9 mouse cellular contexts compared by ENCODE assay signal in genomic region chr16:95658836-95659430, GRCm38 (mm10). TPM values are rescaled to one million over a fixed set of nuclear protein-coding genes. Genes with fewer than 3 reads are reported as not detected.
DNase-seq lines count a peak whose midpoint lies in the region; ATAC-seq and TF ChIP-seq lines count a peak whose summit lies in the region.
"Had no signal": no experiment of that assay in that cellular context is flagged by ENCODE, and none has a peak within 500 bp of the region (broad histone marks: within the 10 kb centered on the region; RNA-seq: fewer than 3 reads in every experiment).

No protein-coding gene starts in this region.

- peak; percentile 51 for DNase-seq in embryo, embryonic 10 days (ENCODE audit: low spot score)
- DNase-seq in embryo, embryonic 11 days: no peak
- DNase-seq in 416B (ENCODE audit: low read depth): peak; percentile 77
- peak; percentile 66 for DNase-seq in adrenal gland, postnatal 14 days
- DNase-seq in gastrocnemius, adult 2 months: peak; percentile 81
- DNase-seq in kidney, postnatal 4 days: peak; percentile 72 to 81
- DNase-seq in thymus, postnatal 36 days: peak; percentile 83 to 85

- intact Hi-C loops in gastrocnemius, adult 2 months (cut with DNase I): loop anchor here (1.0 to 2.0 kb wide), 2 partner anchors 42 to 286 kb away; no protein-coding TSS in a partner anchor

- peak; percentile 94 for ATAC-seq in megakaryocyte progenitor cell, adult 5-6 weeks (replicated peaks; ENCODE audit: poor library complexity)

- no peak overlapping the region for H3K4me3 ChIP-seq in gastrocnemius, adult 2 months
- H3K4me3 ChIP-seq: megakaryocyte, embryonic 14.5 days had no signal

- peak; percentile 99 for TF ChIP-seq CTCF in gastrocnemius, adult 2 months (IDR thresholded peaks at IDR 0.05)

- no peak overlapping the region for H3K27ac ChIP-seq in gastrocnemius, adult 2 months

RNA-seq across cellular contexts. Expression of gene Ets2, which starts 42.9 kb away (rescaled TPM):
- total RNA-seq in adrenal gland, postnatal 14 days (2021): 69.5 and 77.3 TPM in 2 replicates
- 10 to 100 TPM; 22.7 to 41.9 TPM for total RNA-seq in gastrocnemius, adult 2 months (2021)
- 9.9 and 12.1 TPM in 2 replicates for total RNA-seq in megakaryocyte progenitor cell, adult 5-6 weeks (2015)
- total RNA-seq in megakaryocyte progenitor cell, adult 5-6 weeks (2017): 7.0 and 9.8 TPM in 2 replicates
